Mouse (Mus musculus): ENCODE data around the gene Gm28053. TPM values are rescaled to one million over a fixed set of nuclear protein-coding genes. Genes with fewer than 3 reads are reported as not detected.

Gm28053 gene
- polyA plus RNA-seq, 1 experiment from 2014 or later, result 1.1 TPM

DNA sequence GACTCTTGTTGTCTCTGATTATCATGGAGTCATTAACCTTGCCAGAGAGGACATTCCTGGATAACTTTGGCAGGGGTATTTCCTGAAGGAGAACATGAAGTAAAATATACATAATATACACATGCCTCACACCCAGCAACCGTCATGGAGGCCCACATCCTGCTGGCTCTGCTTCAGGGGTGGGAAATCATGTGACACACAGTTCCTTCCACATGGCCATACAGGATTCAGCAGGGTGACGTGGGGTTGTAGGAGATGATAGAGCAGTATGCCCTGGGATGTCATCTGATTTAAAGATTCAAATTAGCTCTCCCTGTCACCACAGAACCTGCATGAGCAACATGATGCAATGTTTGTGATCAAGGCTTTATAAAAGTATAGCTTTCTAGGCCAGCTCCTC is 69.5 kb downstream of the Gm28053 start:
- 78% methylated on average over 2 of the region's 2 CpGs for WGBS

DNA sequence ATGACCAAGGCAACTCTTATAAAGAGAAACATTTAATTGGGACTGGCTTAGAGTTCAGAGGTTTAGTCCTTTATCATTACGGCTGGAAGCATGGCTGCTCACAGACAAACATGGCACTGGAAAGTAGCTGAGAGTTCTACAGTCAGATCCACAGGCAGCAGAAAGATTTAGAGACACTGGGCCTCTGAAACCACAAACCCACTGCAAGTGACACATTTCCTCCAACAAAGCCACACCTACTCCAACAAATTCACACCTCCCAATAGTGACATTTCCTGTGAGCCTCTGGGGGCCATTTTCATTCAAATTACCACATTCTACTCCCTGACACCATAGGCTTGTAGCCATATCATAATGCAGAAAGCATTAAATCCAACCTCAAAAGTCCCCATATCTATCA is 83.5 kb downstream of the Gm28053 start:
- Histone ChIP-seq H3K4me1 (replicated peaks) (no peaks in the 10 kb centered on the region), H3K9ac (no peak overlapping the region), H3K4me3 (no peak overlapping the region), H3K4me2 (no peak overlapping the region), H3K27me3 (no peaks in the 10 kb centered on the region), H3K9me3 (no peaks in the 10 kb centered on the region), H3K27ac (replicated peaks) (no peak overlapping the region), H3K36me3 (no peaks in the 10 kb centered on the region)
- 93% methylated on average over 1 of the region's 1 CpGs for WGBS
- no peak for ATAC-seq (ENCODE audit: low FRiP score, low read depth)

More for the DNA sequence above, 69.5 kb downstream of the Gm28053 start:
- no peaks in the 10 kb centered on the region for H3K9me3 ChIP-seq
- no peak overlapping the region for H3K27ac ChIP-seq (replicated peaks)
- no peaks in the 10 kb centered on the region for H3K4me1 ChIP-seq (replicated peaks)
- no peak overlapping the region for H3K4me3 ChIP-seq
- ATAC-seq (ENCODE audit: low FRiP score, low read depth), result no peak
- no peak overlapping the region for H3K4me2 ChIP-seq
- H3K36me3 ChIP-seq, result no peaks in the 10 kb centered on the region
- no peaks in the 10 kb centered on the region for H3K27me3 ChIP-seq
- no peak overlapping the region for H3K9ac ChIP-seq

Other genes with a start within 250 kb of the Gm28053 start
- gene Atp6v0e2, start 181.0 kb upstream of the Gm28053 start, polyA plus RNA-seq (2015; fragmentation: Nextera tagmentation; extraction: Ambion mirVana), result 296 and 311 TPM in 2 replicates
- gene Lrrc61, start 163.8 kb upstream of the Gm28053 start, polyA plus RNA-seq (2015; fragmentation: Nextera tagmentation; extraction: Ambion mirVana), result 24.8 and 29.2 TPM in 2 replicates
- gene Rarres2, start 145.8 kb upstream of the Gm28053 start, polyA plus RNA-seq (2015; fragmentation: Nextera tagmentation; extraction: Ambion mirVana), result 5.1 and 7.6 TPM in 2 replicates
- not detected in 2 replicates for gene Gm45021, start 129.0 kb upstream of the Gm28053 start, polyA plus RNA-seq (2015; fragmentation: Nextera tagmentation; extraction: Ambion mirVana)
- 44.3 and 46.1 TPM in 2 replicates for gene Repin1, start 124.7 kb upstream of the Gm28053 start, polyA plus RNA-seq (2015; fragmentation: Nextera tagmentation; extraction: Ambion mirVana)
- 1.0 TPM in 1 of 2 replicates, not detected in the other for gene Gm44965, start 124.7 kb upstream of the Gm28053 start, polyA plus RNA-seq (2015; fragmentation: Nextera tagmentation; extraction: Ambion mirVana)
- gene Zfp775, start 116.5 kb upstream of the Gm28053 start, polyA plus RNA-seq (2015; fragmentation: Nextera tagmentation; extraction: Ambion mirVana), result 13.5 and 14.5 TPM in 2 replicates
- 26.4 and 27.1 TPM in 2 replicates for gene AI854703, start 91.8 kb upstream of the Gm28053 start, polyA plus RNA-seq (2015; fragmentation: Nextera tagmentation; extraction: Ambion mirVana)
- 0.56 TPM in 2 replicates for gene Gimap8, start 71.4 kb upstream of the Gm28053 start, polyA plus RNA-seq (2015; fragmentation: Nextera tagmentation; extraction: Ambion mirVana)
- 1.6 and 1.7 TPM in 2 replicates for gene Gimap9, start 42.5 kb upstream of the Gm28053 start, polyA plus RNA-seq (2015; fragmentation: Nextera tagmentation; extraction: Ambion mirVana)
- gene Gimap4, start 34.1 kb upstream of the Gm28053 start, polyA plus RNA-seq (2015; fragmentation: Nextera tagmentation; extraction: Ambion mirVana), result 1.1 and 1.4 TPM in 2 replicates
- gene Gimap6, start 10.4 kb upstream of the Gm28053 start, polyA plus RNA-seq (2015; fragmentation: Nextera tagmentation; extraction: Ambion mirVana), result 7.5 and 7.9 TPM in 2 replicates
- gene Gimap7, start within 50 bp of the Gm28053 start, polyA plus RNA-seq (2015; fragmentation: Nextera tagmentation; extraction: Ambion mirVana), result not detected in 2 replicates
- 6.5 and 6.7 TPM in 2 replicates for gene Gimap1, start 20.4 kb downstream of the Gm28053 start, polyA plus RNA-seq (2015; fragmentation: Nextera tagmentation; extraction: Ambion mirVana)
- 1.2 and 2.3 TPM in 2 replicates for gene Gimap5, start 27.6 kb downstream of the Gm28053 start, polyA plus RNA-seq (2015; fragmentation: Nextera tagmentation; extraction: Ambion mirVana)
- not detected in 2 replicates for gene Gimap3, start 52.2 kb downstream of the Gm28053 start, polyA plus RNA-seq (2015; fragmentation: Nextera tagmentation; extraction: Ambion mirVana)
- 23.0 and 27.2 TPM in 2 replicates for gene Tmem176a, start 122.3 kb downstream of the Gm28053 start, polyA plus RNA-seq (2015; fragmentation: Nextera tagmentation; extraction: Ambion mirVana)
- 111 and 139 TPM in 2 replicates for gene Tmem176b, start 122.9 kb downstream of the Gm28053 start, polyA plus RNA-seq (2015; fragmentation: Nextera tagmentation; extraction: Ambion mirVana)
- not detected in 2 replicates for gene Aoc1, start 154.3 kb downstream of the Gm28053 start, polyA plus RNA-seq (2015; fragmentation: Nextera tagmentation; extraction: Ambion mirVana)
- not detected in 2 replicates for gene 1600015I10Rik, start 211.3 kb downstream of the Gm28053 start, polyA plus RNA-seq (2015; fragmentation: Nextera tagmentation; extraction: Ambion mirVana)

Measured in hindbrain, embryonic 15.5 days (tissue).